Mouse (Mus musculus) MEL (cell line): Measurements from ENCODE around the gene Ccr1l1. TPM values are rescaled to one million over a fixed set of nuclear protein-coding genes. Genes with fewer than 3 reads are reported as not detected.

Experiments
- DNase-seq: peaks from one replicate; pipeline ENCODE4 v3.0.0; 2011; ENCODE audit warnings: low read depth, low spot score
- H3K27ac ChIP-seq: 2 replicates; pipeline ENCODE4 v1.5.1; 2012; ENCODE audit warnings: low read depth, mild to moderate bottlenecking, control low read depth, low read length, moderate library complexity; ENCODE audit not compliant: control insufficient read depth
- H3K27me3 ChIP-seq, 2 experiments: fragments of 150-350 bp in 1 of 2; sonication (generic) in 1 of 2; 2 replicates each; pipeline ENCODE4 v1.6.1; 2012; ENCODE audit warnings: low read length in 2 of 2, mild to moderate bottlenecking in 2 of 2, improper control_type of control experiment in 1 of 2, moderate library complexity in 1 of 2; ENCODE audit not compliant: insufficient read depth in 2 of 2, control insufficient read depth in 1 of 2
- H3K36me3 ChIP-seq, 2 experiments: 2 replicates each; pipeline ENCODE4 v1.6.1; 2012 to 2014; ENCODE audit warnings: low read length in 2 of 2, improper control_type of control experiment in 1 of 2, inconsistent platforms in 1 of 2, mild to moderate bottlenecking in 1 of 2; ENCODE audit not compliant: insufficient read depth in 2 of 2, control insufficient read depth in 1 of 2
- H3K4me1 ChIP-seq, 2 experiments: fragments of 150-350 bp in 1 of 2; sonication (generic) in 1 of 2; 2 replicates each; pipeline ENCODE4 v1.6.1; 2012; ENCODE audit warnings: low read length in 2 of 2, improper control_type of control experiment in 1 of 2, mild to moderate bottlenecking in 1 of 2; ENCODE audit not compliant: insufficient read depth in 2 of 2, control insufficient read depth in 1 of 2
- H3K4me3 ChIP-seq, 2 experiments: fragments of 150-350 bp in 1 of 2; sonication (generic) in 1 of 2; 2 replicates each; pipeline ENCODE4 v1.5.1; 2012; ENCODE audit warnings: low read depth in 2 of 2, low read length in 2 of 2, mild to moderate bottlenecking in 2 of 2, moderate library complexity in 2 of 2, control low read depth in 1 of 2, improper control_type of control experiment in 1 of 2; ENCODE audit not compliant: control insufficient read depth in 1 of 2, insufficient read depth in 1 of 2
- H3K79me2 ChIP-seq: 2 replicates; pipeline ENCODE4 v1.6.1; 2012; ENCODE audit warnings: mild to moderate bottlenecking, low read length, moderate library complexity; ENCODE audit not compliant: control insufficient read depth, poor library complexity, insufficient read depth
- H3K9ac ChIP-seq: 2 replicates; pipeline ENCODE4 v1.6.1; 2012; ENCODE audit warnings: low read depth, mild to moderate bottlenecking, control low read depth, low read length, moderate library complexity; ENCODE audit not compliant: control insufficient read depth, poor library complexity, severe bottlenecking
- H3K9me3 ChIP-seq: fragments of 150-350 bp; sonication (generic); replicated peaks from 2 replicates; pipeline ENCODE4 v1.6.1; 2012; ENCODE audit warnings: mild to moderate bottlenecking, low read length, improper control_type of control experiment, moderate library complexity; ENCODE audit not compliant: insufficient read depth
- BHLHE40 ChIP-seq: IDR thresholded peaks from 2 replicates; pipeline ENCODE4 v1.6.1; 2012; ENCODE audit warnings: low read depth, mild to moderate bottlenecking, inconsistent platforms, low read length, improper control_type of control experiment, borderline replicate concordance
- CHD1 ChIP-seq: IDR thresholded peaks from 2 replicates; pipeline ENCODE4 v1.6.1; 2012; ENCODE audit warnings: low read depth, mild to moderate bottlenecking, inconsistent platforms, low read length, improper control_type of control experiment
- CHD2 ChIP-seq: IDR thresholded peaks from 2 replicates; pipeline ENCODE4 v1.6.1; 2011; ENCODE audit warnings: low read length, improper control_type of control experiment
- CTCF ChIP-seq, 3 experiments: IDR thresholded peaks in 2 of 3; conservative IDR thresholded peaks in 1 of 3; 2 replicates each; pipeline ENCODE4 v1.5.1; 2011 to 2012; ENCODE audit warnings: low read length in 3 of 3, low read depth in 2 of 3, mild to moderate bottlenecking in 2 of 3, improper control_type of control experiment in 1 of 3, inconsistent platforms in 1 of 3, mixed read lengths in 1 of 3, moderate library complexity in 1 of 3; ENCODE audit not compliant: control insufficient read depth in 1 of 3, insufficient read depth in 1 of 3, poor library complexity in 1 of 3, severe bottlenecking in 1 of 3
- ELF1 ChIP-seq: IDR thresholded peaks from 2 replicates; pipeline ENCODE4 v1.6.1; 2014; ENCODE audit warnings: low read depth, mild to moderate bottlenecking, inconsistent platforms, low read length, improper control_type of control experiment, moderate library complexity
- EP300 ChIP-seq, 2 experiments: IDR thresholded peaks; 2 replicates each; pipeline ENCODE4 v1.6.1; 2011; ENCODE audit warnings: improper control_type of control experiment in 2 of 2, low read length in 2 of 2, low read depth in 1 of 2, mild to moderate bottlenecking in 1 of 2
- ETS1 ChIP-seq: IDR thresholded peaks from 2 replicates; pipeline ENCODE4 v1.6.1; 2012; ENCODE audit warnings: low read depth, mild to moderate bottlenecking, inconsistent platforms, low read length, improper control_type of control experiment, moderate library complexity
- GATA1 ChIP-seq: IDR thresholded peaks from 2 replicates; pipeline ENCODE4 v1.6.1; 2011; ENCODE audit warnings: low read depth, low read length, improper control_type of control experiment
- HCFC1 ChIP-seq: IDR thresholded peaks from 2 replicates; pipeline ENCODE4 v1.6.1; 2012; ENCODE audit warnings: low read depth, mild to moderate bottlenecking, inconsistent platforms, low read length, improper control_type of control experiment, moderate library complexity
- JUND ChIP-seq: IDR thresholded peaks from 2 replicates; pipeline ENCODE4 v1.6.1; 2011; ENCODE audit warnings: low read depth, mild to moderate bottlenecking, improper control_type of control experiment, low read length
- KAT2A ChIP-seq: conservative IDR thresholded peaks from 2 replicates; pipeline ENCODE4 v1.6.1; 2012; ENCODE audit warnings: low read depth, low read length, improper control_type of control experiment, inconsistent platforms
- MAFK ChIP-seq: IDR thresholded peaks from 2 replicates; pipeline ENCODE4 v1.6.1; 2011; ENCODE audit warnings: low read depth, mild to moderate bottlenecking, low read length, improper control_type of control experiment, borderline replicate concordance
- MAX ChIP-seq: IDR thresholded peaks from 2 replicates; pipeline ENCODE4 v1.6.1; 2011; ENCODE audit warnings: low read length, improper control_type of control experiment
- MAZ ChIP-seq: IDR thresholded peaks from 2 replicates; pipeline ENCODE4 v1.6.1; 2012; ENCODE audit warnings: low read depth, mild to moderate bottlenecking, inconsistent platforms, low read length, improper control_type of control experiment
- MEF2A ChIP-seq: IDR thresholded peaks from 2 replicates; pipeline ENCODE4 v1.6.1; 2014; ENCODE audit warnings: low read depth, mild to moderate bottlenecking, inconsistent platforms, low read length, improper control_type of control experiment; ENCODE audit not compliant: poor library complexity, insufficient replicate concordance, severe bottlenecking; ENCODE audit errors: extremely low read depth
- MXI1 ChIP-seq: IDR thresholded peaks from 2 replicates; pipeline ENCODE4 v1.6.1; 2011; ENCODE audit warnings: mild to moderate bottlenecking, low read depth, low read length, improper control_type of control experiment
- MYB ChIP-seq: IDR thresholded peaks from 2 replicates; pipeline ENCODE4 v1.6.1; 2011; ENCODE audit warnings: mild to moderate bottlenecking, low read depth, low read length, improper control_type of control experiment
- MYC ChIP-seq: IDR thresholded peaks from 2 replicates; pipeline ENCODE4 v1.6.1; 2011; ENCODE audit warnings: low read depth, mild to moderate bottlenecking, low read length, improper control_type of control experiment, moderate library complexity
- NELFE ChIP-seq: IDR thresholded peaks from 2 replicates; pipeline ENCODE4 v1.6.1; 2011; ENCODE audit warnings: low read depth, low read length, improper control_type of control experiment
- NRF1 ChIP-seq: IDR thresholded peaks from 2 replicates; pipeline ENCODE4 v1.6.1; 2014; ENCODE audit warnings: low read depth, mild to moderate bottlenecking, inconsistent platforms, low read length, improper control_type of control experiment, moderate library complexity; ENCODE audit not compliant: poor library complexity, insufficient read depth, severe bottlenecking
- POLR2A ChIP-seq, 2 experiments: IDR thresholded peaks; 2 replicates each; pipeline ENCODE4 v1.6.1; 2011 to 2012; ENCODE audit warnings: low read length in 2 of 2, mild to moderate bottlenecking in 2 of 2, control low read depth in 1 of 2, improper control_type of control experiment in 1 of 2, low read depth in 1 of 2, moderate library complexity in 1 of 2; ENCODE audit not compliant: control insufficient read depth in 1 of 2, insufficient read depth in 1 of 2, poor library complexity in 1 of 2
- POLR2AphosphoS5 ChIP-seq: IDR thresholded peaks from 2 replicates; pipeline ENCODE4 v1.6.1; 2012; ENCODE audit warnings: low read depth, borderline replicate concordance, mild to moderate bottlenecking, inconsistent platforms, low read length, moderate library complexity, mixed read lengths
- RAD21 ChIP-seq: IDR thresholded peaks from 2 replicates; pipeline ENCODE4 v1.6.1; 2011; ENCODE audit warnings: mild to moderate bottlenecking, low read depth, low read length, improper control_type of control experiment
- RCOR1 ChIP-seq: IDR thresholded peaks from 2 replicates; pipeline ENCODE4 v1.6.1; 2012; ENCODE audit warnings: low read depth, mild to moderate bottlenecking, inconsistent platforms, low read length, improper control_type of control experiment
- SIN3A ChIP-seq: IDR thresholded peaks from 2 replicates; pipeline ENCODE4 v1.6.1; 2012; ENCODE audit warnings: low read length, improper control_type of control experiment, inconsistent platforms
- SMC3 ChIP-seq: IDR thresholded peaks from 2 replicates; pipeline ENCODE4 v1.6.1; 2011; ENCODE audit warnings: low read depth, low read length, improper control_type of control experiment
- TAL1 ChIP-seq: IDR thresholded peaks from 2 replicates; pipeline ENCODE4 v1.6.1; 2012; ENCODE audit warnings: mild to moderate bottlenecking, inconsistent platforms, low read length, moderate library complexity, mixed read lengths
- TBP ChIP-seq: IDR thresholded peaks from 2 replicates; pipeline ENCODE4 v1.8.0; 2011; ENCODE audit warnings: low read depth, low read length, improper control_type of control experiment
- TCF12 ChIP-seq: IDR thresholded peaks from 2 replicates; pipeline ENCODE4 v1.6.1; 2014; ENCODE audit warnings: low read depth, mild to moderate bottlenecking, inconsistent platforms, low read length, improper control_type of control experiment, moderate library complexity
- UBTF ChIP-seq: IDR thresholded peaks from 2 replicates; pipeline ENCODE4 v1.6.1; 2012; ENCODE audit warnings: low read depth, mild to moderate bottlenecking, inconsistent platforms, low read length, improper control_type of control experiment, moderate library complexity, borderline replicate concordance; ENCODE audit not compliant: insufficient read depth
- USF1 ChIP-seq: IDR thresholded peaks from 2 replicates; pipeline ENCODE4 v1.6.1; 2014; ENCODE audit warnings: low read depth, mild to moderate bottlenecking, inconsistent platforms, low read length, improper control_type of control experiment, moderate library complexity
- ZC3H11A ChIP-seq: IDR thresholded peaks from 2 replicates; pipeline ENCODE4 v1.6.1; 2012; ENCODE audit warnings: low read depth, mild to moderate bottlenecking, inconsistent platforms, low read length, improper control_type of control experiment
- ZKSCAN1 ChIP-seq: IDR thresholded peaks from 2 replicates; pipeline ENCODE4 v1.6.1; 2012; ENCODE audit warnings: low read depth, mild to moderate bottlenecking, inconsistent platforms, low read length, improper control_type of control experiment, moderate library complexity
- ZMIZ1 ChIP-seq: IDR thresholded peaks from 2 replicates; pipeline ENCODE4 v1.6.1; 2012; ENCODE audit warnings: low read depth, mild to moderate bottlenecking, inconsistent platforms, low read length, improper control_type of control experiment, moderate library complexity
- ZNF384 ChIP-seq: IDR thresholded peaks from 2 replicates; pipeline ENCODE4 v1.6.1; 2012; ENCODE audit warnings: low read depth, mild to moderate bottlenecking, inconsistent platforms, low read length, improper control_type of control experiment
- polyA plus RNA-seq, 2 experiments: library from polyadenylated mRNA; stranded (reverse) in 1 of 2; unstranded in 1 of 2; fragments of >175 nt in 1 of 2; fragments of >200 nt in 1 of 2; gene quantifications; 2 replicates each; pipeline versions ENCODE4 v1.2.1 to v1.2.4; 2012; ENCODE audit warnings: low replicate concordance in 2 of 2, low read depth in 1 of 2; ENCODE audit not compliant: insufficient read length in 2 of 2, insufficient read depth in 1 of 2, missing spikeins in 1 of 2
- total RNA-seq: library from RNA; depleted of rRNA; stranded (reverse); fragments of 300-350 nt; gene quantifications from 2 replicates; pipeline ENCODE4 v1.2.3, GENCODE M21; 2012

Gene Ccr1l1
- total and polyA plus RNA-seq, 3 experiments = not detected

DNA sequence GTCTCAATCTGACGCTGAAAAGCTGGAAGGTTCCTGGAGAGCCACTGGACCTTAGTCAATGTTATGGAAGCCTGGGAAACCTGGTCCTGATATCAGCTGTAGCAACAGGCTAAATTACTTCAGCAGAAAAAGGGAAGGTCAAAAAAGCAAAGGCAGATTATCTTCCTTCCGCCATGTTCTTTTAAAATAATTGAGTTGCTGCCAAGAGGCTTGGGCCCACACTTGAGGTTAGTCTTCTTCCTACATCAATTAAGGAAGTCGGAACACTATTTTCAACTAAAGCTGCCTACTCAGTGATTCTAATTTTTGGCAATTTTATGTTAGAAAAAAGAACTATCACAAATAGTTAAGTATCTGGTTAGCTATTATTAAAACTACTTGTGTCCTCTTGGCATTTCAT lies 41.7 kb upstream of the Ccr1l1 start:
- H3K79me2 ChIP-seq = no peaks in the 10 kb centered on the region
- H3K4me1 ChIP-seq = peaks cover 14 to 21% of the 10 kb centered on the region in 2 experiments
- H3K4me3 ChIP-seq = no peak overlapping the region
- H3K27me3 ChIP-seq = no peaks in the 10 kb centered on the region; a peak in 2 of 4 replicates
- no peaks in the 10 kb centered on the region for H3K9me3 ChIP-seq
- H3K9ac ChIP-seq = no peak overlapping the region
- peak overlapping the region; percentile 49 for H3K27ac ChIP-seq
- TF ChIP-seq POLR2AphosphoS5 (no peak), ZNF384 (peak; percentile 44; the same call in 1 of the 2 replicates), NELFE (no peak), NRF1 (no peak), ZMIZ1 (no peak), MYC (peak; percentile 40; the same call in 1 of the 2 replicates), TBP (no peak), MAX (no peak; the same call in 1 of the 2 replicates), CHD1 (no peak), RAD21 (no peak; the same call in 1 of the 2 replicates), BHLHE40 (no peak), SMC3 (peak; percentile 26; the same call in 1 of the 2 replicates), POLR2A (IDR thresholded peaks at IDR 0.05; ENCODE audit: control insufficient read depth in 1 of 2, insufficient read depth in 1 of 2, low read depth in 1 of 2, low read length in 2 of 2, poor library complexity in 1 of 2) (no peak), TCF12 (peak; percentile 92), ZKSCAN1 (no peak), ZC3H11A (no peak), SIN3A (peak; percentile 79), EP300 (IDR thresholded peaks at IDR 0.05; ENCODE audit: low read depth in 1 of 2, low read length in 2 of 2) (peak; percentile 91 to 97), CTCF (IDR thresholded peaks at IDR 0.05 in 2 of 3, conservative IDR thresholded peaks at IDR 0.05 in 1 of 3; ENCODE audit: control insufficient read depth in 1 of 3, insufficient read depth in 1 of 3, low read depth in 2 of 3, low read length in 3 of 3, poor library complexity in 1 of 3, severe bottlenecking in 1 of 3) (no peak), MXI1 (no peak), ETS1 (peak; percentile 96), UBTF (no peak), HCFC1 (peak; percentile 51; the same call in 1 of the 2 replicates), CHD2 (peak; percentile 27; the same call in 1 of the 2 replicates), TAL1 (peak; percentile 54), MAFK (peak; percentile 74), USF1 (no peak), MEF2A (peak; percentile 66; the same call in 1 of the 2 replicates), MYB (no peak), JUND (0 out of 2 replicates have a peak, but pooled peaks have one; percentile 34), KAT2A (no peak), MAZ (no peak), ELF1 (peak; percentile 61), RCOR1 (peak; percentile 98), GATA1 (peak; percentile 84)
- peaks cover 0 to 35% of the 10 kb centered on the region in 2 experiments; a peak in 2 of 4 replicates for H3K36me3 ChIP-seq
- DNase-seq = peak; percentile 93
